Mouse (Mus musculus): ENCODE measurements around the gene Cnih1.

DNA sequence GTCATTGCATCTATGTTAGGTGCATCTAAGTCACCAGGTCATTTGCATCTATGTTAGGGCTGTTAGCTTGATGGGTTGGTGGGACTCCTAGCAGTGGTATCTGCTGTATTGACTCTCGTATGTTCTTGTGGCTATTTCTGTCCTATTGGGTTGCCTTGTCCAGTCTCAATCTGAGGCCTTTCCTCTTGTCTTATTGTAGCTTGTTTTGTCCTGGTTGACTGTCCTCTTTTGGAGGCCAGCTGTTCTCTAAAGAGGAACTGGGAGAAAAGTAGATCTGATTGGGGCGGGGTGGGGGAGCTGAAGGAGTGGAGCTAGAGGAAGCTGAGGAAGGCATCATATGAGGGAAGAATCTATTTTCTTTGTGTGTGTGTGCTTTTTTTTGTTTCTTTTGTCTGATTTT is 45.5 kb downstream of the Cnih1 start:
- TF ChIP-seq CTCF (conservative IDR thresholded peaks at IDR 0.05; ENCODE audit: insufficient read depth, insufficient read length, low read depth, low read length) (no peak), POLR2A (IDR thresholded peaks at IDR 0.05; ENCODE audit: low read depth, low read length) (no peak)
